ENCODE assay signal across 13 mouse cellular contexts in the genomic region with DNA sequence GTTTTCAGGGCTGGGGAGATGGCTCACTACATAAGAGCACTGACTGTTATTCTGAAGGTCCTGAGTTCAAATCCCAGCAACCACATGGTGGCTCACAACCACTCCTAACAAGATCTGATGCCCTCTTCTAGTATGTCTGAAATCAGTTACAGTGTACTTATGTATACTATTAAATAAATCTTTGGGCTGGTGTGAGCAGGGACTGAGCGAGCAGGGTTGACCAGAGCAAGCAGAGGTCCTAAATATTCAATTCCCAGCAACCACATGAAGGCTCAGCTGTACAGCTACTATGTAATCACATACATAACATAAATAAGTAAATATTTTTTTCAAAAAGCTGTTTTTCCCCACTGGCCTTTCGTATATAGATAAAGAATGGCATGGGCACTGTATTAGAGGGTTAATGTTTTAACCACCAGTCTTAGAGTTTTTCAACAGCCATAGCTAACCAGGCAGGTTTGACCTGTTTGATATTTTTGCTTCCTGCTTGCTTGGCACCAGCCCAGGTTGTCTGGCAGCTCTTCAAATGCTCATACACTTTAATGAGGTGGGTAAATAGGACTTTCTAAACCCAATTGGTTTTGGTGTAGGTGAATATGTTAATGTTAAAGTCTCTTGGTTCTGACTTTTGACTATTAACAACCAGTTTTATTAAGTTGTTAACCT.
DNase-seq lines count a peak whose midpoint lies in the region; ATAC-seq lines count a peak whose summit lies in the region.
"Had no signal": no experiment of that assay in that cellular context is flagged by ENCODE, and none has a peak within 500 bp of the region (broad histone marks: within the 10 kb centered on the region; RNA-seq: fewer than 3 reads in every experiment).

No protein-coding gene starts in this region.

- H3K27me3 ChIP-seq in intestine, embryonic 15.5 days (replicated peaks): no peaks in the 10 kb centered on the region
- no peaks in the 10 kb centered on the region for H3K27me3 ChIP-seq in stomach, embryonic 14.5 days (ENCODE audit: control insufficient read depth, insufficient read depth, low read length)

- no peaks in the 10 kb centered on the region for H3K36me3 ChIP-seq in intestine, embryonic 15.5 days
- no peaks in the 10 kb centered on the region for H3K36me3 ChIP-seq in stomach, embryonic 14.5 days (ENCODE audit: control insufficient read depth, insufficient read depth, low read length)
- H3K36me3 ChIP-seq: hindbrain, embryonic 10.5 days had no signal

- H3K9me3 ChIP-seq in intestine, embryonic 15.5 days: no peaks in the 10 kb centered on the region
- H3K9me3 ChIP-seq in stomach, embryonic 14.5 days (ENCODE audit: control insufficient read depth, low read depth, low read length): no peaks in the 10 kb centered on the region
- H3K9me3 ChIP-seq: hindbrain, embryonic 10.5 days had no signal

- no peak overlapping the region for H3K9ac ChIP-seq in intestine, embryonic 15.5 days
- H3K9ac ChIP-seq in stomach, embryonic 14.5 days (replicated peaks; ENCODE audit: low read depth, low read length): no peak overlapping the region
- H3K9ac ChIP-seq: forebrain, postnatal 0 days had no signal

- peak; percentile 88 for ATAC-seq in intestine, embryonic 15.5 days
- ATAC-seq in stomach, embryonic 14.5 days (ENCODE audit: insufficient number of reproducible peaks, insufficient read depth, low FRiP score, low read depth): peak; percentile 74
- ATAC-seq: forebrain, postnatal 0 days; midbrain, embryonic 16.5 days had no signal

- 70% methylated on average over 2 of the region's 2 CpGs for WGBS in intestine, embryonic 15.5 days
- 46% methylated on average over 2 of the region's 2 CpGs for WGBS in large intestine, adult 2 months
- WGBS in stomach, embryonic 14.5 days: 68% methylated on average over 2 of the region's 2 CpGs

- H3K4me2 ChIP-seq in intestine, embryonic 15.5 days (replicated peaks): no peak overlapping the region
- H3K4me2 ChIP-seq in stomach, embryonic 14.5 days (replicated peaks; ENCODE audit: low read depth, low read length): no peak overlapping the region
- H3K4me2 ChIP-seq: liver, embryonic 11.5 days had no signal

- no peak overlapping the region for H3K27ac ChIP-seq in intestine, embryonic 15.5 days
- H3K27ac ChIP-seq in stomach, embryonic 14.5 days (ENCODE audit: low read length): no peak overlapping the region; the same call in 1 of the 2 replicates
- H3K27ac ChIP-seq: hindbrain, embryonic 10.5 days had no signal

- no peaks in the 10 kb centered on the region for H3K4me1 ChIP-seq in intestine, embryonic 15.5 days (replicated peaks)
- H3K4me1 ChIP-seq in stomach, embryonic 14.5 days (ENCODE audit: control insufficient read depth, insufficient read depth, low read length): no peaks in the 10 kb centered on the region; the same call in 1 of the 2 replicates

- no peak overlapping the region for H3K4me3 ChIP-seq in intestine, embryonic 15.5 days (replicated peaks)
- H3K4me3 ChIP-seq in stomach, embryonic 14.5 days (ENCODE audit: low read depth, low read length): no peak overlapping the region
- H3K4me3 ChIP-seq: hindbrain, embryonic 10.5 days had no signal

- DNase-seq in kidney, adult 11 months: peak; percentile 85
- peak; percentile 51 for DNase-seq in large intestine, adult 2 months (ENCODE audit: low read depth, low spot score)
- no peak for DNase-seq in spleen, postnatal 10 days (ENCODE audit: low spot score in 2 of 2)
- no peak for DNase-seq in left cerebral cortex, adult 9 months (ENCODE audit: low spot score in 2 of 2)
- DNase-seq in layer of hippocampus, postnatal 10 days (ENCODE audit: low spot score in 2 of 2): no peak
- DNase-seq in yolk sac, embryonic 10.5 days (ENCODE audit: low spot score): no peak
- DNase-seq: forebrain, postnatal 0 days; heart, adult 18-20 months had no signal

Comparison
In these comparisons a context has a peak if more than half of its experiments do, and no peak if none do; other contexts are left out.
1. DNase-seq: peak in kidney, adult 11 months (single experiment) and large intestine, adult 2 months (single experiment); none in spleen, postnatal 10 days (0 of 2), left cerebral cortex, adult 9 months (0 of 2), layer of hippocampus, postnatal 10 days (0 of 2) and yolk sac, embryonic 10.5 days (single experiment).